Mouse (Mus musculus) adrenal gland, postnatal 4 days (tissue): ENCODE data around the gene Gm20683. TPM values are rescaled to one million over a fixed set of nuclear protein-coding genes. Genes with fewer than 3 reads are reported as not detected.

Experiments used
- DNase-seq, 2 experiments: peaks; one replicate each; pipeline ENCODE4 v3.0.0; 2021 to 2022; ENCODE audit warnings: low spot score in 2 of 2, mixed read lengths in 2 of 2
- long read RNA-seq, 2 experiments: library from polyadenylated mRNA; stranded (forward); transcript quantifications; one replicate each; pipeline ENCODE4 v2.0.0; 2021
- total RNA-seq, 2 experiments: library from RNA; stranded (reverse); gene quantifications; 2 replicates each; pipeline ENCODE4 v1.2.3; 2021

The Gm20683 gene
- total RNA-seq = 10 to 100 TPM; 13.2 to 15.5 TPM
- long read RNA-seq, experiment 1 = 0 reads
- long read RNA-seq, experiment 2, partial matches to known transcripts = 1 of 4 reads
- long read RNA-seq, experiment 2, other reads (novel, unspliced or antisense) = 3 of 4 reads

GRCm38 (mm10) chr17:25841117-25841880 is at the start of gene Gm20683:
TSS of gene Gm20683 (minus strand) at chr17:25841763.
- DNase-seq = no peak

- DNase-seq = no peak
These were observed 47.3 kb upstream of the Gm20683 start for GRCm38 (mm10) chr17:25888837-25889236.

GRCm38 (mm10) chr17:25887467-25887866 is 45.9 kb upstream of the Gm20683 start:
- DNase-seq = no peak

GRCm38 (mm10) chr17:25886806-25887205 is 45.2 kb upstream of the Gm20683 start:
- no peak for DNase-seq

GRCm38 (mm10) chr17:25885636-25886035 is 44.1 kb upstream of the Gm20683 start:
- no peak for DNase-seq

GRCm38 (mm10) chr17:25883824-25884223 is 42.3 kb upstream of the Gm20683 start:
- no peak for DNase-seq

GRCm38 (mm10) chr17:25883268-25883667 is 41.7 kb upstream of the Gm20683 start:
- DNase-seq = no peak

- peak in 1 of 2 experiments; percentile 6 for DNase-seq
These were observed 40.7 kb upstream of the Gm20683 start for GRCm38 (mm10) chr17:25882306-25882705.

GRCm38 (mm10) chr17:25881691-25882090 is 40.1 kb upstream of the Gm20683 start:
- DNase-seq = no peak

- DNase-seq = no peak
These were observed 39.5 kb upstream of the Gm20683 start for GRCm38 (mm10) chr17:25880913-25881641.

GRCm38 (mm10) chr17:25880196-25880910 is 38.8 kb upstream of the Gm20683 start, which contains the start of gene Wfikkn1:
TSS of gene Wfikkn1 (minus strand) at chr17:25880858.
- no peak for DNase-seq

GRCm38 (mm10) chr17:25879750-25880149 is 38.2 kb upstream of the Gm20683 start:
- DNase-seq = no peak

- DNase-seq = peak in 1 of 2 experiments; percentile 5
These were observed 37.7 kb upstream of the Gm20683 start for GRCm38 (mm10) chr17:25879261-25879660.

- DNase-seq = no peak
These were observed 37.1 kb upstream of the Gm20683 start for GRCm38 (mm10) chr17:25878611-25879180.

GRCm38 (mm10) chr17:25877741-25878610 is 36.4 kb upstream of the Gm20683 start:
- DNase-seq = no peak

GRCm38 (mm10) chr17:25877025-25877424 is 35.5 kb upstream of the Gm20683 start:
- no peak for DNase-seq

- DNase-seq = no peak
These were observed 34.9 kb upstream of the Gm20683 start for GRCm38 (mm10) chr17:25876347-25876915.

- peak; percentile 75 to 85 for DNase-seq
These were observed 33.9 kb upstream of the Gm20683 start for GRCm38 (mm10) chr17:25875171-25876136.
